Mouse (Mus musculus): ENCODE measurements around the gene Tas2r140.

Tas2r140 gene

DNA sequence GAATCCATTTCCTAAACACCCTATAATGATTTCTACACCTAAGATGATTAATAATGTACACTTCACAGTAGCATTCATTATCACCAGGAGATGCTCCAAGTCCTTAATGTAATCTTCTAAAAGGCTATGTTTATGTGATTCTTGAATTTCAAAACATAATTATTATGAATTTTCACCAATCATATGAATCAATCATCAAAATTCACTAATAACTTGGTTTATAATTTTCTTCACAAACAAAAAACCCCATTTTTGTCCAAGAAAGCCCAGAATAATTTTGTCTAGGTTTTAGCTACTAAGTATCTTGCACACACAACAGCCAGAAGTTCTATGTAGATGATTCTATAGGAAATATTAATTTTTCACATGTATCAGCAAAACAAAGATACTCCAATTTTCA is at the start of gene Tas2r140:
Gene Tas2r140 (minus strand): TSS at position 101 of the 400 bp plus-strand sequence.
- no peak for DNase-seq (ENCODE audit: low spot score in 2 of 2)

DNA sequence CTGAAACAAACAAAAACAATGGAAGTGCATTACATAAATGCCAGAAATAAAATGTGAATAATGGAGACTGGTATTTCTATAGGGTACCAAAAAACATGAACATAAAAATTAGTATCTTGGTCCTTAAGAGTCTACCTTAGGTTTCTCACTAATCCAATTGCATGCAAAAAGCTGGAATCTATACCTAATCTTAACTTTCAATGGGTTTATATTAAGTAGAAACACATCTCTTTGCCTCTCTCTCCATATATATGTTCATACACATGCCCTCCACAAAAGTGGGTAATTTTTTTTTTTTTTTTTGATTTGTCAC is 48.9 kb upstream of the Tas2r140 start, which contains the start of gene Smim10l1:
Gene Smim10l1 (plus strand): TSS at position 301 of the 313 bp plus-strand sequence.
- DNase-seq (ENCODE audit: low spot score in 2 of 2): no peak

DNA sequence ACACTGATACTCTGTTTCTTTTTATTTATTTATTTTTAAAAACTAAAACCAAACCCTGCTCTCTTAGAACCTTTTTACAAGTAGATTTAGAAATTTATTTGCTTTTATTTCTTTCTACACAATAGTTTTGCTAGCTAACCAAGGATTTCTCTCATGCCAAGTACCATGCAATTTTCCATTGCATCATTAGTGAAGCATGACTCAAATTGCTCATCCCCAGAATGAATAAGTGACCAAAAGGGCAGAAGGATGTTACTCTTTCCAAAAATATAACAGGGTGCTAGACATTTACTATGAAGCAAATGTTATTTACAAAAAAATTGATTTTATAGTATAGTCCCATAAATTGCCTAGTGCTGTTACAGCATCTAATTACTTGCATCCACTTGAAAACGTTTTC is 46.8 kb upstream of the Tas2r140 start:
- DNase-seq (ENCODE audit: low spot score in 2 of 2): no peak

DNA sequence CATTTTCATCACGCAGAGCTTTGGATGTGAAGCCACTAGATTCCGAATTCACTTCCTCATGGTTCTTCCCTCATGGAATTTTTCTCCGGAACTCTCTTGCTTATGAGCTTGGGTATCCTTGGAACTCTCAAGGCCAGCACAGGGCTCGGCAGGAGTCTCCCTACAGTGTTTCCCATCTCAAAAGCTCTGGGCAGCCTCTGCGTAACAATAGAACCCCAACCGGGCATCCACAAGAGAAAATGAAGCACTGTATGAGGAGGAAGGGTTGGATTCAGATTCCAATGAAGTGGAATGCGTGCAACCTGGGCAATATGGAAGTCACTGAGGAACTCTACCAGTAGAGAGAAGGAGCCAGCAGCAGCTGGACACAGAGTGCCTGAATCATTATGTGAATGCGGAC is 36.6 kb upstream of the Tas2r140 start:
- no peak for DNase-seq (ENCODE audit: low spot score in 2 of 2)

DNA sequence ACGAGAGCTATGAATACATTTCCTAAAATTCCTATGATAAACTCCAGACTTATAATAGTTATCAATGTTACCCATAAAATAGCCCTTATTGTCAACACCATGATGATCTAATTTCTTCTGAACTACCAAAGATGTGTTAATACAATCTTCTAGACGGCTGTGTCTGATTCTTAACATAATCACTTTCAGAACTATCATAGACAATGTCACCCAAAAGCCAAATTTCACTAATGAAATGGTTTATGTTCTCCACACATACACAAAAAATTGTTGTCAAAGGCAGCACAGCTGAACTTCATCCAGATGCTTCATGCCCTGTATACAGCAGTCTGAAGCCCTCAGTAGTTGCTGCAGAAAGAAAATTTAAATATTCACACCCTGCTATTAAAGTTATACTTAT is 18.6 kb downstream of the Tas2r140 start, which contains the start of gene Tas2r103:
Gene Tas2r103 (minus strand): TSS at position 101 of the 400 bp plus-strand sequence.
- DNase-seq (ENCODE audit: low spot score in 2 of 2): no peak
